Mouse (Mus musculus) MEL (cell line): ENCODE measurements at regions not wholly inside any gene's neighbourhood (a gene's known extent, or its start where the extent isn't known, plus 50 kb on each side); places are given as distances from the start of the nearest gene placed in this dataset.

ENCODE experiments used
- DNase-seq: peaks from one replicate; pipeline ENCODE4 v3.0.0; 2011; ENCODE audit warnings: low read depth, low spot score
- H3K27ac ChIP-seq: 2 replicates; pipeline ENCODE4 v1.5.1; 2012; ENCODE audit warnings: low read depth, mild to moderate bottlenecking, control low read depth, low read length, moderate library complexity; ENCODE audit not compliant: control insufficient read depth
- H3K27me3 ChIP-seq, 2 experiments: fragments of 150-350 bp in 1 of 2; sonication (generic) in 1 of 2; 2 replicates each; pipeline ENCODE4 v1.6.1; 2012; ENCODE audit warnings: low read length in 2 of 2, mild to moderate bottlenecking in 2 of 2, improper control_type of control experiment in 1 of 2, moderate library complexity in 1 of 2; ENCODE audit not compliant: insufficient read depth in 2 of 2, control insufficient read depth in 1 of 2
- H3K36me3 ChIP-seq, 2 experiments: 2 replicates each; pipeline ENCODE4 v1.6.1; 2012 to 2014; ENCODE audit warnings: low read length in 2 of 2, improper control_type of control experiment in 1 of 2, inconsistent platforms in 1 of 2, mild to moderate bottlenecking in 1 of 2; ENCODE audit not compliant: insufficient read depth in 2 of 2, control insufficient read depth in 1 of 2
- H3K4me1 ChIP-seq, 2 experiments: fragments of 150-350 bp in 1 of 2; sonication (generic) in 1 of 2; 2 replicates each; pipeline ENCODE4 v1.6.1; 2012; ENCODE audit warnings: low read length in 2 of 2, improper control_type of control experiment in 1 of 2, mild to moderate bottlenecking in 1 of 2; ENCODE audit not compliant: insufficient read depth in 2 of 2, control insufficient read depth in 1 of 2
- H3K4me3 ChIP-seq, 2 experiments: fragments of 150-350 bp in 1 of 2; sonication (generic) in 1 of 2; 2 replicates each; pipeline ENCODE4 v1.5.1; 2012; ENCODE audit warnings: low read depth in 2 of 2, low read length in 2 of 2, mild to moderate bottlenecking in 2 of 2, moderate library complexity in 2 of 2, control low read depth in 1 of 2, improper control_type of control experiment in 1 of 2; ENCODE audit not compliant: control insufficient read depth in 1 of 2, insufficient read depth in 1 of 2
- H3K79me2 ChIP-seq: 2 replicates; pipeline ENCODE4 v1.6.1; 2012; ENCODE audit warnings: mild to moderate bottlenecking, low read length, moderate library complexity; ENCODE audit not compliant: control insufficient read depth, poor library complexity, insufficient read depth
- H3K9ac ChIP-seq: 2 replicates; pipeline ENCODE4 v1.6.1; 2012; ENCODE audit warnings: low read depth, mild to moderate bottlenecking, control low read depth, low read length, moderate library complexity; ENCODE audit not compliant: control insufficient read depth, poor library complexity, severe bottlenecking
- H3K9me3 ChIP-seq: fragments of 150-350 bp; sonication (generic); replicated peaks from 2 replicates; pipeline ENCODE4 v1.6.1; 2012; ENCODE audit warnings: mild to moderate bottlenecking, low read length, improper control_type of control experiment, moderate library complexity; ENCODE audit not compliant: insufficient read depth
- BHLHE40 ChIP-seq: IDR thresholded peaks from 2 replicates; pipeline ENCODE4 v1.6.1; 2012; ENCODE audit warnings: low read depth, mild to moderate bottlenecking, inconsistent platforms, low read length, improper control_type of control experiment, borderline replicate concordance
- CHD2 ChIP-seq: IDR thresholded peaks from 2 replicates; pipeline ENCODE4 v1.6.1; 2011; ENCODE audit warnings: low read length, improper control_type of control experiment
- E2F4 ChIP-seq: IDR thresholded peaks from 2 replicates; pipeline ENCODE4 v1.6.1; 2011; ENCODE audit warnings: low read depth, low read length, improper control_type of control experiment, borderline replicate concordance
- ETS1 ChIP-seq: IDR thresholded peaks from 2 replicates; pipeline ENCODE4 v1.6.1; 2012; ENCODE audit warnings: low read depth, mild to moderate bottlenecking, inconsistent platforms, low read length, improper control_type of control experiment, moderate library complexity
- GATA1 ChIP-seq: IDR thresholded peaks from 2 replicates; pipeline ENCODE4 v1.6.1; 2011; ENCODE audit warnings: low read depth, low read length, improper control_type of control experiment
- KAT2A ChIP-seq: conservative IDR thresholded peaks from 2 replicates; pipeline ENCODE4 v1.6.1; 2012; ENCODE audit warnings: low read depth, low read length, improper control_type of control experiment, inconsistent platforms
- MAFK ChIP-seq: IDR thresholded peaks from 2 replicates; pipeline ENCODE4 v1.6.1; 2011; ENCODE audit warnings: low read depth, mild to moderate bottlenecking, low read length, improper control_type of control experiment, borderline replicate concordance
- MAX ChIP-seq: IDR thresholded peaks from 2 replicates; pipeline ENCODE4 v1.6.1; 2011; ENCODE audit warnings: low read length, improper control_type of control experiment
- MAZ ChIP-seq: IDR thresholded peaks from 2 replicates; pipeline ENCODE4 v1.6.1; 2012; ENCODE audit warnings: low read depth, mild to moderate bottlenecking, inconsistent platforms, low read length, improper control_type of control experiment
- MEF2A ChIP-seq: IDR thresholded peaks from 2 replicates; pipeline ENCODE4 v1.6.1; 2014; ENCODE audit warnings: low read depth, mild to moderate bottlenecking, inconsistent platforms, low read length, improper control_type of control experiment; ENCODE audit not compliant: poor library complexity, insufficient replicate concordance, severe bottlenecking; ENCODE audit errors: extremely low read depth
- MXI1 ChIP-seq: IDR thresholded peaks from 2 replicates; pipeline ENCODE4 v1.6.1; 2011; ENCODE audit warnings: mild to moderate bottlenecking, low read depth, low read length, improper control_type of control experiment
- MYC ChIP-seq: IDR thresholded peaks from 2 replicates; pipeline ENCODE4 v1.6.1; 2011; ENCODE audit warnings: low read depth, mild to moderate bottlenecking, low read length, improper control_type of control experiment, moderate library complexity
- NELFE ChIP-seq: IDR thresholded peaks from 2 replicates; pipeline ENCODE4 v1.6.1; 2011; ENCODE audit warnings: low read depth, low read length, improper control_type of control experiment
- NRF1 ChIP-seq: IDR thresholded peaks from 2 replicates; pipeline ENCODE4 v1.6.1; 2014; ENCODE audit warnings: low read depth, mild to moderate bottlenecking, inconsistent platforms, low read length, improper control_type of control experiment, moderate library complexity; ENCODE audit not compliant: poor library complexity, insufficient read depth, severe bottlenecking
- POLR2A ChIP-seq, 2 experiments: IDR thresholded peaks; 2 replicates each; pipeline ENCODE4 v1.6.1; 2011 to 2012; ENCODE audit warnings: low read length in 2 of 2, mild to moderate bottlenecking in 2 of 2, control low read depth in 1 of 2, improper control_type of control experiment in 1 of 2, low read depth in 1 of 2, moderate library complexity in 1 of 2; ENCODE audit not compliant: control insufficient read depth in 1 of 2, insufficient read depth in 1 of 2, poor library complexity in 1 of 2
- POLR2AphosphoS2 ChIP-seq: IDR thresholded peaks from 2 replicates; pipeline ENCODE4 v1.6.1; 2011; ENCODE audit warnings: low read length, improper control_type of control experiment
- RCOR1 ChIP-seq: IDR thresholded peaks from 2 replicates; pipeline ENCODE4 v1.6.1; 2012; ENCODE audit warnings: low read depth, mild to moderate bottlenecking, inconsistent platforms, low read length, improper control_type of control experiment
- SMC3 ChIP-seq: IDR thresholded peaks from 2 replicates; pipeline ENCODE4 v1.6.1; 2011; ENCODE audit warnings: low read depth, low read length, improper control_type of control experiment
- TAL1 ChIP-seq: IDR thresholded peaks from 2 replicates; pipeline ENCODE4 v1.6.1; 2012; ENCODE audit warnings: mild to moderate bottlenecking, inconsistent platforms, low read length, moderate library complexity, mixed read lengths
- TBP ChIP-seq: IDR thresholded peaks from 2 replicates; pipeline ENCODE4 v1.8.0; 2011; ENCODE audit warnings: low read depth, low read length, improper control_type of control experiment
- USF1 ChIP-seq: IDR thresholded peaks from 2 replicates; pipeline ENCODE4 v1.6.1; 2014; ENCODE audit warnings: low read depth, mild to moderate bottlenecking, inconsistent platforms, low read length, improper control_type of control experiment, moderate library complexity
- USF2 ChIP-seq, 2 experiments: IDR thresholded peaks; 2 replicates each; pipeline ENCODE4 v1.6.1; 2011 to 2012; ENCODE audit warnings: improper control_type of control experiment in 2 of 2, low read length in 2 of 2, borderline replicate concordance in 1 of 2, inconsistent platforms in 1 of 2, low read depth in 1 of 2, mild to moderate bottlenecking in 1 of 2; ENCODE audit not compliant: insufficient read depth in 1 of 2
- ZKSCAN1 ChIP-seq: IDR thresholded peaks from 2 replicates; pipeline ENCODE4 v1.6.1; 2012; ENCODE audit warnings: low read depth, mild to moderate bottlenecking, inconsistent platforms, low read length, improper control_type of control experiment, moderate library complexity
- ZNF384 ChIP-seq: IDR thresholded peaks from 2 replicates; pipeline ENCODE4 v1.6.1; 2012; ENCODE audit warnings: low read depth, mild to moderate bottlenecking, inconsistent platforms, low read length, improper control_type of control experiment

- Histone ChIP-seq H3K9me3 (no peaks in the 10 kb centered on the region), H3K36me3 (no peaks in the 10 kb centered on the region), H3K4me3 (no peak overlapping the region)
- no peak for TF ChIP-seq MEF2A
- no peak for TF ChIP-seq MAZ
- TF ChIP-seq MAX: no peak
- TF ChIP-seq, all 39 proteins: peak for 0
- Histone ChIP-seq H3K4me1 (no peaks in the 10 kb centered on the region), H3K79me2 (no peaks in the 10 kb centered on the region), H3K27ac (no peak overlapping the region), H3K9ac (no peak overlapping the region), H3K27me3 (peaks cover 0 to 9% of the 10 kb centered on the region in 2 experiments; a peak in 3 of 4 replicates)
- DNase-seq: no peak
Observed at GRCm38 (mm10) chr16:30746211-30746610, 146.7 kb downstream of the Fam43a start.

GRCm38 (mm10) chr16:30749841-30750240, 150.3 kb downstream of the Fam43a start:
- Histone ChIP-seq H3K9me3 (no peaks in the 10 kb centered on the region), H3K79me2 (no peaks in the 10 kb centered on the region), H3K4me1 (no peaks in the 10 kb centered on the region), H3K27ac (no peak overlapping the region), H3K27me3 (peaks cover 0 to 2% of the 10 kb centered on the region in 2 experiments; a peak in 2 of 4 replicates), H3K4me3 (no peak overlapping the region), H3K36me3 (no peaks in the 10 kb centered on the region), H3K9ac (no peak overlapping the region)
- no peak for DNase-seq
- no peak for TF ChIP-seq NRF1
- no peak for TF ChIP-seq ZNF384
- no peak for TF ChIP-seq SMC3
- TF ChIP-seq E2F4: no peak
- TF ChIP-seq ZKSCAN1: no peak
- TF ChIP-seq CHD2: no peak
- no peak for TF ChIP-seq ETS1
- no peak for TF ChIP-seq MYC
- TF ChIP-seq GATA1: no peak
- TF ChIP-seq USF1: no peak
- no peak for TF ChIP-seq NELFE
- no peak for TF ChIP-seq USF2 (IDR thresholded peaks at IDR 0.05; ENCODE audit: borderline replicate concordance in 1 of 2, insufficient read depth in 1 of 2, low read depth in 1 of 2, low read length in 2 of 2)

- Histone ChIP-seq H3K4me1 (no peaks in the 10 kb centered on the region), H3K4me3 (no peak overlapping the region), H3K9ac (no peak overlapping the region), H3K9me3 (no peaks in the 10 kb centered on the region), H3K36me3 (no peaks in the 10 kb centered on the region), H3K27me3 (0 out of 4 replicates have a peak, but pooled peaks cover 0 to 3% of the 10 kb centered on the region in 2 experiments), H3K79me2 (no peaks in the 10 kb centered on the region), H3K27ac (no peak overlapping the region)
- no peak for TF ChIP-seq BHLHE40
- TF ChIP-seq POLR2A (IDR thresholded peaks at IDR 0.05; ENCODE audit: control insufficient read depth in 1 of 2, insufficient read depth in 1 of 2, low read depth in 1 of 2, low read length in 2 of 2, poor library complexity in 1 of 2): no peak
- TF ChIP-seq MXI1: no peak
- no peak for TF ChIP-seq RCOR1
- no peak for TF ChIP-seq TBP
- TF ChIP-seq KAT2A: no peak
- no peak for TF ChIP-seq MAX
- no peak for TF ChIP-seq TAL1
- no peak for TF ChIP-seq ETS1
- TF ChIP-seq MEF2A: no peak
- no peak for TF ChIP-seq POLR2AphosphoS2
- no peak for TF ChIP-seq MAFK
- DNase-seq: no peak
Observed at GRCm38 (mm10) chr16:30755771-30756170, 156.2 kb downstream of the Fam43a start.
